Mouse (Mus musculus): Measurements from ENCODE around the gene Ucn3. TPM values are rescaled to one million over a fixed set of nuclear protein-coding genes. Genes with fewer than 3 reads are reported as not detected.
A peak's percentile ranks its signal among the peaks of the same experiment; 100 is the strongest.

The Ucn3 gene
- polyA plus RNA-seq, 1 experiment from 2014 or later = not detected

- DNase-seq = no peak
- Histone ChIP-seq H3K4me2 (no peak overlapping the region), H3K4me1 (ENCODE audit: insufficient read depth) (no peaks in the 10 kb centered on the region), H3K9me3 (ENCODE audit: low read depth, low read length) (no peaks in the 10 kb centered on the region), H3K27ac (ENCODE audit: low read depth) (no peak overlapping the region), H3K4me3 (ENCODE audit: low read depth, low read length) (no peak overlapping the region), H3K9ac (no peak overlapping the region), H3K36me3 (ENCODE audit: insufficient read depth) (no peaks in the 10 kb centered on the region), H3K27me3 (ENCODE audit: insufficient read depth, low read length) (no peaks in the 10 kb centered on the region)
- no peak for ATAC-seq (ENCODE audit: insufficient read depth)
- no peak for TF ChIP-seq CTCF (IDR thresholded peaks at IDR 0.05; ENCODE audit: low read depth)
- 85% methylated on average over 6 of the region's 6 CpGs for WGBS
Measured at GRCm38 (mm10) chr13:3926046-3926445, 19.1 kb downstream of the Ucn3 start.

GRCm38 (mm10) chr13:3925632-3926031 lies 19.5 kb downstream of the Ucn3 start:
- H3K4me2 ChIP-seq = no peak overlapping the region
- 63% methylated on average over 6 of the region's 6 CpGs for WGBS
- H3K36me3 ChIP-seq (ENCODE audit: insufficient read depth) = no peaks in the 10 kb centered on the region
- DNase-seq (no peak), ATAC-seq (ENCODE audit: insufficient read depth) (no peak)
- no peaks in the 10 kb centered on the region for H3K4me1 ChIP-seq (ENCODE audit: insufficient read depth)
- H3K27me3 ChIP-seq (ENCODE audit: insufficient read depth, low read length) = no peaks in the 10 kb centered on the region
- no peaks in the 10 kb centered on the region for H3K9me3 ChIP-seq (ENCODE audit: low read depth, low read length)
- no peak overlapping the region for H3K27ac ChIP-seq (ENCODE audit: low read depth)
- H3K4me3 ChIP-seq (ENCODE audit: low read depth, low read length) = no peak overlapping the region
- no peak for TF ChIP-seq CTCF (IDR thresholded peaks at IDR 0.05; ENCODE audit: low read depth)
- no peak overlapping the region for H3K9ac ChIP-seq

- DNase-seq (no peak), ATAC-seq (ENCODE audit: insufficient read depth) (no peak)
- no peak overlapping the region for H3K4me2 ChIP-seq
- WGBS = 76% methylated on average over 5 of the region's 5 CpGs
- H3K4me1 ChIP-seq (ENCODE audit: insufficient read depth) = no peaks in the 10 kb centered on the region
- no peak for TF ChIP-seq CTCF (IDR thresholded peaks at IDR 0.05; ENCODE audit: low read depth)
- no peaks in the 10 kb centered on the region for H3K36me3 ChIP-seq (ENCODE audit: insufficient read depth)
- no peak overlapping the region for H3K4me3 ChIP-seq (ENCODE audit: low read depth, low read length)
- no peaks in the 10 kb centered on the region for H3K9me3 ChIP-seq (ENCODE audit: low read depth, low read length)
- no peak overlapping the region for H3K27ac ChIP-seq (ENCODE audit: low read depth)
- no peak overlapping the region for H3K9ac ChIP-seq
- no peaks in the 10 kb centered on the region for H3K27me3 ChIP-seq (ENCODE audit: insufficient read depth, low read length)
Measured at GRCm38 (mm10) chr13:3924483-3924882, 20.7 kb downstream of the Ucn3 start.

GRCm38 (mm10) chr13:3917571-3918311 lies 27.4 kb downstream of the Ucn3 start, which contains the start of the genes Net1 and Tubal3:
Gene Net1, minus strand, starts transcription at chr13:3918220.
Gene Tubal3, plus strand, starts transcription at chr13:3918274.
- Histone ChIP-seq H3K27ac (ENCODE audit: low read depth) (peak within 1 kb of the TSS; percentile 77), H3K4me2 (peak within 1 kb of the TSS; percentile 67), H3K9ac (peak within 1 kb of the TSS; percentile 92), H3K36me3 (ENCODE audit: insufficient read depth) (peaks cover 8% of the 10 kb centered on the region; the same call in 1 of the 2 replicates), H3K27me3 (ENCODE audit: insufficient read depth, low read length) (no peaks in the 10 kb centered on the region), H3K4me3 (ENCODE audit: low read depth, low read length) (peak within 1 kb of the TSS; percentile 87), H3K4me1 (ENCODE audit: insufficient read depth) (peaks cover 3% of the 10 kb centered on the region; the same call in 1 of the 2 replicates), H3K9me3 (ENCODE audit: low read depth, low read length) (no peaks in the 10 kb centered on the region)
- no peak for TF ChIP-seq CTCF (IDR thresholded peaks at IDR 0.05; ENCODE audit: low read depth)
- ATAC-seq (ENCODE audit: insufficient read depth) = peak; percentile 99
- DNase-seq = peak; percentile 96
- under 1% methylated on average over 52 of the region's 52 CpGs for WGBS

GRCm38 (mm10) chr13:3913504-3913903 lies 31.6 kb downstream of the Ucn3 start:
- DNase-seq (no peak), ATAC-seq (ENCODE audit: insufficient read depth) (no peak)
- H3K4me1 ChIP-seq (ENCODE audit: insufficient read depth) = peaks cover 3% of the 10 kb centered on the region; the same call in 1 of the 2 replicates
- no peak overlapping the region for H3K4me2 ChIP-seq
- H3K27ac ChIP-seq (ENCODE audit: low read depth) = no peak overlapping the region
- H3K4me3 ChIP-seq (ENCODE audit: low read depth, low read length) = no peak overlapping the region
- no peaks in the 10 kb centered on the region for H3K9me3 ChIP-seq (ENCODE audit: low read depth, low read length)
- TF ChIP-seq CTCF (IDR thresholded peaks at IDR 0.05; ENCODE audit: low read depth) = no peak
- no peaks in the 10 kb centered on the region for H3K27me3 ChIP-seq (ENCODE audit: insufficient read depth, low read length)
- H3K36me3 ChIP-seq (ENCODE audit: insufficient read depth) = peaks cover 28% of the 10 kb centered on the region; the same call in 1 of the 2 replicates
- WGBS = 56% methylated on average over 4 of the region's 4 CpGs
- no peak overlapping the region for H3K9ac ChIP-seq

- H3K9ac ChIP-seq = no peak overlapping the region
- 84% methylated on average over 5 of the region's 5 CpGs for WGBS
- DNase-seq = no peak
Measured at GRCm38 (mm10) chr13:3910356-3910755, 34.8 kb downstream of the Ucn3 start.

GRCm38 (mm10) chr13:3908262-3908661 lies 36.9 kb downstream of the Ucn3 start:
- no peaks in the 10 kb centered on the region for H3K27me3 ChIP-seq (ENCODE audit: insufficient read depth, low read length)
- no peaks in the 10 kb centered on the region for H3K9me3 ChIP-seq (ENCODE audit: low read depth, low read length)
- no peak overlapping the region for H3K27ac ChIP-seq (ENCODE audit: low read depth)
- ATAC-seq (ENCODE audit: insufficient read depth) (peak; percentile 56; the same call in 1 of the 2 replicates), DNase-seq (peak; percentile 23)
- H3K36me3 ChIP-seq (ENCODE audit: insufficient read depth) = peaks cover 31% of the 10 kb centered on the region; the same call in 1 of the 2 replicates
- no peak overlapping the region for H3K9ac ChIP-seq
- TF ChIP-seq CTCF (IDR thresholded peaks at IDR 0.05; ENCODE audit: low read depth) = no peak
- H3K4me2 ChIP-seq = no peak overlapping the region
- H3K4me1 ChIP-seq (ENCODE audit: insufficient read depth) = no peaks in the 10 kb centered on the region
- 63% methylated on average over 4 of the region's 4 CpGs for WGBS
- H3K4me3 ChIP-seq (ENCODE audit: low read depth, low read length) = no peak overlapping the region

More at GRCm38 (mm10) chr13:3910356-3910755, 34.8 kb downstream of the Ucn3 start:
- Histone ChIP-seq H3K27ac (ENCODE audit: low read depth) (no peak overlapping the region), H3K36me3 (ENCODE audit: insufficient read depth) (peaks cover 32% of the 10 kb centered on the region; the same call in 1 of the 2 replicates), H3K4me2 (no peak overlapping the region), H3K9me3 (ENCODE audit: low read depth, low read length) (no peaks in the 10 kb centered on the region), H3K4me1 (ENCODE audit: insufficient read depth) (no peaks in the 10 kb centered on the region), H3K4me3 (ENCODE audit: low read depth, low read length) (no peak overlapping the region), H3K27me3 (ENCODE audit: insufficient read depth, low read length) (no peaks in the 10 kb centered on the region)
- no peak for TF ChIP-seq CTCF (IDR thresholded peaks at IDR 0.05; ENCODE audit: low read depth)
- no peak for ATAC-seq (ENCODE audit: insufficient read depth)

Data from lung, embryonic 14.5 days (tissue).